Mouse (Mus musculus) megakaryocyte-erythroid progenitor cell, adult 5 weeks (primary cell): ENCODE measurements around the gene Fkbp1a. TPM values are rescaled to one million over a fixed set of nuclear protein-coding genes. Genes with fewer than 3 reads are reported as not detected.

Experiments used
- polyA plus RNA-seq: library from polyadenylated mRNA; stranded (reverse); fragments of >175 nt; gene quantifications from 2 replicates; pipeline ENCODE4 v1.2.3, GENCODE M21; 2012

The Fkbp1a gene
- polyA plus RNA-seq = 144 TPM in 2 replicates

DNA sequence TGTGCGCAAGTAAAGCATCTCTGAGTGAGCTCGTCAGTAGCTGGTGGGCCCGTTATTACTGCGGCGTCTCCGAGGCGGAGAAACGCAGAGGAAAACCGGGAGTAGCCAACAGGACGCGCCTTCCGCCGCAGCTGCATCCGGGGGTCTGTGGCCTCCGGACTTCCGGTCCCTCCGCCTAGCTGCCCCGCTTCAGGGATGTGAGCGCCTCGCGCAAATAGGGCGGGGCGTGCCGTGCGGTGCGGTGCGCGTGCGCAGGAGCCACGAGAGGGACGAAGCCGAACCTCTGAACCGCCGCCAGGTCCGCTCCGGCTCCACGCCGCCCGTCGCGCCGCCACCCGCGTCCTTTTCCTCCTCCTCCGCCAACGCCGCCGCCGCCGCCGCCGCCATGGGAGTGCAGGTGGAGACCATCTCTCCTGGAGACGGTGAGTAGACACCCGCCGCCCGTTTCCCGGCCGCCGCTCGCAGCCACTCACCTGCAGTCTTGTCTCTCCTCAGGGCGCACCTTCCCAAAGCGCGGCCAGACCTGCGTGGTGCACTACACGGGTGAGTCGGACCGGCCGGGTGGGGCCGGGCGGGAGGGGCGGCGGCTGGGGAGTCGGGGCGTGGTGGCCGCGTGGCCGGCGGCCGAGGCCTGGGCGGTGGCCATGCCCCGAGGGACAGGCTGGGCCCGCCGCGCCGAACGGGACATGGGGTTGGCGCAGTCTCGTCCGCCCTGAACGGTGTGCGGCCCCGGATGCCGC, at the start of gene Fkbp1a:
Gene Fkbp1a (plus strand): TSS at position 161 of the 740 bp plus-strand sequence.

DNA sequence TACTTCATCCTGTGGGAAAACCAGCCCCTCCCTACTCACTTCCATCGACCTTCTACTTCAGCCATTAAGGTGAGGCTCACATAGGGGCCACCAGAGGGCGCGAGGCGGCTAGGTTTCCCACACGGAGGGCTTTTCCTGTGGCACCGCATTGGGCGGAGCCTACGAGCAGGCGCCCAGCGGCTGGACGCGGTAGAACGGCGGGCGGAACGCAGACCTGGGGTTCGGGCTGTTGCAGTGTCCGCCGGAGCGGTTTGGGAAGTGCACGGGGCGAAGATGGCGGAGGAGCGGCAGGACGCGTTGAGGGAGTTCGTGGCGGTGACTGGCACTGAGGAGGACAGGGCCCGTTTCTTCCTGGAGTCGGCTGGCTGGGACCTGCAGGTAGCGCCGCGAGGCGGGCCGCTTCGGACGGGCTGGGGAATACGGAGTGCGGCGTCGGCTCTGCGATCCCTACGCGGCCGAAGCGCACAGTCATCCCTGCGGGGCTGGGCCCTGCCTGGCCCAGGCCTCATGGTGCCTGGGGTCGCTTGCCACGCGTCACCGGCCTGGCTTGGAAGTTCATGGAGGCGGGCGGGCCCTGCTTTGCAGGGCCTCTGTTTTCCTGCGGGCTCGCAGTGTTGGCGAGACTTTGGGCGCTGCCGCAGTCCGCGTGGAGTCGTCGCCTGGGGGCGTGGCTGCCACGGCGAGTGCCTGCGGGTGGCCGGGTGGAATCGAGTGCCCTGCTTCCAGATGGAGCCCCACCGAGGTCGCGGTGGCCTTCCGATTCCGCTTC, 48.1 kb upstream of the Fkbp1a start, which contains the start of gene Nsfl1c:
Gene Nsfl1c (plus strand): TSS at position 148 of the 769 bp plus-strand sequence.

DNA sequence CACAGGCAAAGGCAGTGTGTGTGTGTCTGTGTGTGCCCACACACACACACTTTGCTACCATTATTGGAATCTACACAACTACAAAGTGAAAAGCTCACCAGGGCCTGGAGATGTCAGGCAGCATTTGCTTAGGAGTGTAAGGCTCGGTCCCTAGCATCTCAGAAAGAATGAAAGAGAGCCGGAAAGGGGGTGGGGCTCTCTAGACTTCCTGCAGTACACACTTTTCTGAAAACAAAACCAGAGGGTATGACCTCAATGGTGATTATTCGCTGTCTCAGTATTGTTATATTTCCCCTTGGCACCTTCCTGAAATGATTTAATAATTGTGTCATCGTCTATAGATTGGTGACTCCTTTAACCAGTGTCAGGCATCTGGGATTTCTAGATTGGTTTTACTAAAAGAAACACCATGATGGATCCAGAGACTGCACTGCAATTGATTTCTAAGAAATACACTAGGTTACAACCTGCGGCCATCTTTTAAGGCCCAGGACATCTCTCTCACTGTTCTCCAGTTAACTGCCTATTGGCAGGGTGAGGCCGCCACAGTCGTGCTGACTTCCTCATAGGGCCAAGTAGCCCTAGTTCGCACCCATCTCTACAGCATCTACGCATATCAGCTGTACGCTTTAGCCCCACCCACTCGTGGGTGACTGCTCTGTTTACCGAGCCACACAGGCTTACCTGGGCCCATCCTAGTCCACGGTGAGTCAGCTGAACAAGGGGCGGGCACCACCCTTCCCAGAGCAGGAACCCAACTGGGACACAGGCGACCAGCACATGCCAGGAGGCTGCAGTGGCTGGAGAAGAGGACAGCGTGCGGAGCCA, 29.8 kb downstream of the Fkbp1a start, which contains the start of gene Sdcbp2:
Gene Sdcbp2 (plus strand): TSS at position 750 of the 828 bp plus-strand sequence.

Other genes with a start within 250 kb of the Fkbp1a start
- gene 4921509C19Rik, start 66.3 kb upstream of the Fkbp1a start, polyA plus RNA-seq = not detected in 2 replicates
- gene Nsfl1c, start 48.3 kb upstream of the Fkbp1a start, polyA plus RNA-seq = 121 and 157 TPM in 2 replicates
- not detected in 2 replicates for gene Sdcbp2, start 30.1 kb downstream of the Fkbp1a start, polyA plus RNA-seq
- not detected in 2 replicates for gene Snph, start 90.1 kb downstream of the Fkbp1a start, polyA plus RNA-seq
- gene Rad21l, start 126.0 kb downstream of the Fkbp1a start, polyA plus RNA-seq = not detected in 2 replicates
- gene Tmem74b, start 159.5 kb downstream of the Fkbp1a start, polyA plus RNA-seq = not detected in 2 replicates
- 30.3 and 33.7 TPM in 2 replicates for gene Psmf1, start 201.7 kb downstream of the Fkbp1a start, polyA plus RNA-seq